Mouse (Mus musculus) cerebellum, adult 2 months (tissue): ENCODE results near the gene Igfbp7. TPM values are rescaled to one million over a fixed set of nuclear protein-coding genes. Genes with fewer than 3 reads are reported as not detected.

Source experiments
- DNase-seq, 2 experiments: peaks; one replicate each; pipeline ENCODE4 v3.0.0; 2021
- H3K27ac ChIP-seq: fragments of 200-500 bp; 2 replicates; pipeline ENCODE4 v1.5.1; 2012; ENCODE audit warnings: low read length, control low read depth, inconsistent platforms; ENCODE audit not compliant: insufficient read depth
- H3K27me3 ChIP-seq: fragments of 200-500 bp; 2 replicates; pipeline ENCODE4 v1.6.1; 2012; ENCODE audit warnings: inconsistent platforms, mild to moderate bottlenecking, low read length, moderate library complexity; ENCODE audit not compliant: control insufficient read depth, insufficient read depth
- H3K4me1 ChIP-seq: fragments of 200-500 bp; 2 replicates; pipeline ENCODE4 v1.6.1; 2011; ENCODE audit warnings: low read length; ENCODE audit not compliant: control insufficient read depth, insufficient read depth
- H3K4me3 ChIP-seq: fragments of 200-500 bp; replicated peaks from 2 replicates; pipeline ENCODE3; 2011; ENCODE audit warnings: mild to moderate bottlenecking, low read depth, low read length, control low read depth; ENCODE audit not compliant: insufficient read depth
- CTCF ChIP-seq: fragments of 200-500 bp; IDR thresholded peaks from 2 replicates; pipeline ENCODE4 v1.5.1; 2011; ENCODE audit warnings: low read depth, mild to moderate bottlenecking, control low read depth, low read length, moderate library complexity, borderline replicate concordance; ENCODE audit not compliant: insufficient read depth
- POLR2A ChIP-seq: fragments of 200-500 bp; IDR thresholded peaks from 2 replicates; pipeline ENCODE4 v1.6.1; 2011; ENCODE audit warnings: low read length, control low read depth, borderline replicate concordance; ENCODE audit not compliant: insufficient read depth
- WGBS: fragments of 180-500 bp; shearing (Covaris S2); methylation state at CpG from one replicate; pipeline ENCODE4 v1.1.7; 2018; 5-methylcytosine and 5-hydroxymethylcytosine counted together
- polyA plus RNA-seq: library from polyadenylated mRNA; depleted of rRNA; stranded (reverse); fragments of >200 nt; gene quantifications from 2 replicates; pipeline ENCODE4 v1.2.3, GENCODE M21; 2012

Gene Igfbp7
- polyA plus RNA-seq, 1 experiment = 82.5 TPM

GRCm38 (mm10) chr5:77372242-77372641 lies 35.6 kb downstream of the Igfbp7 start:
- Histone ChIP-seq H3K4me1 (no peaks in the 10 kb centered on the region), H3K4me3 (no peak overlapping the region), H3K27ac (no peak overlapping the region), H3K27me3 (no peaks in the 10 kb centered on the region)
- TF ChIP-seq CTCF (no peak), POLR2A (no peak)
- no peak for DNase-seq
- 69% methylated on average over 7 of the region's 7 CpGs for WGBS

DNA sequence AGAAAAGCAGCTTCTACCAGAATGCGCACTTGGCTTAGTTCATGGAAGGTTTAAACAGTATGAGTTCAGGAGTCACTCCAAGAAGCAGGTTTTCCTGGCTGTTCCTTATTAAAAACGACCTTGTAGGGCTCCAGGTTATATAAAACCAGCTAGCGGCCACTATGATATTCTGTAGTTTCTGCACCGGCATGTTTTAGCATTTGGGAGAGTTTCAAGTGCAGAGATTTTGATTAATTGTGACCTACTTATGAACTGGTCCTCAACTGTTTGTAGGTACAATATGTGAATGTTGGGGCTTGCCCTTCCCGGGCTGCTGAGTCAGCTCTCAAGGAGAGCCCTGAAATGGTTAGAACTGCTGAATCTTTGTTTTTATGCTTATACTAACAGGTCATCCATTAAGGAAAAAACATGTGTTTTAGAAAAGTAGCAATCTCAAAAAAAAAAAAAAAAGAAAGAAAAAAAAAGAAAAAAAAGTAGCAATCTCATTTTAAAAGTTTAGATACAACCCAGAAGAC lies 37.4 kb downstream of the Igfbp7 start:
- no peak for TF ChIP-seq CTCF
- TF ChIP-seq POLR2A = no peak
- WGBS = 66% methylated on average over 5 of the region's 5 CpGs
- Histone ChIP-seq H3K4me1 (no peaks in the 10 kb centered on the region), H3K27me3 (no peaks in the 10 kb centered on the region), H3K4me3 (no peak overlapping the region), H3K27ac (no peak overlapping the region)
- DNase-seq = no peak

DNA sequence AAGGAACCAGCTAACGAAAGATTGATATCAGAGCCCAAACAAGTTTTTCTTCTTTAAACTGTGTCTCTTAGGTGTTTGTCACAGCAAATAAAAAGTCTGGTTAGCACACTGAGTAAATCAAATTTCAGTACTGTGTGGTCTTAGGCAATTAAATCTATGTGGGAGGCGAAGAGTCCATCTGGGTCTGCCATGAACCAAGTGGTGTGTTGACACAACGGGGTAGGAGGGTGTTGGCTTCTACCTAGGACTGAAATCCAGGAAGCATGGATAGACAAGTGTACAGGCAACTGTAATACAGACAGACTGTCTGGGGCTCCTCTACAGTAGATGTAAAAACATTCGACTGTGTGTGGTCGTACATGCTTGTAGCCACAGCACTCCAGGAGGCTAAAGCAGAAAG lies 38.4 kb downstream of the Igfbp7 start:
- DNase-seq = no peak
- H3K27ac ChIP-seq = no peak overlapping the region
- 81% methylated on average over 5 of the region's 5 CpGs for WGBS
- H3K27me3 ChIP-seq = no peaks in the 10 kb centered on the region
- no peaks in the 10 kb centered on the region for H3K4me1 ChIP-seq
- TF ChIP-seq POLR2A (no peak), CTCF (no peak)
- no peak overlapping the region for H3K4me3 ChIP-seq

GRCm38 (mm10) chr5:77368194-77368593 lies 39.6 kb downstream of the Igfbp7 start:
- no peak for TF ChIP-seq POLR2A
- Histone ChIP-seq H3K27me3 (no peaks in the 10 kb centered on the region), H3K27ac (no peak overlapping the region), H3K4me3 (no peak overlapping the region), H3K4me1 (no peaks in the 10 kb centered on the region)
- 41% methylated on average over 7 of the region's 7 CpGs for WGBS
- DNase-seq = no peak

DNA sequence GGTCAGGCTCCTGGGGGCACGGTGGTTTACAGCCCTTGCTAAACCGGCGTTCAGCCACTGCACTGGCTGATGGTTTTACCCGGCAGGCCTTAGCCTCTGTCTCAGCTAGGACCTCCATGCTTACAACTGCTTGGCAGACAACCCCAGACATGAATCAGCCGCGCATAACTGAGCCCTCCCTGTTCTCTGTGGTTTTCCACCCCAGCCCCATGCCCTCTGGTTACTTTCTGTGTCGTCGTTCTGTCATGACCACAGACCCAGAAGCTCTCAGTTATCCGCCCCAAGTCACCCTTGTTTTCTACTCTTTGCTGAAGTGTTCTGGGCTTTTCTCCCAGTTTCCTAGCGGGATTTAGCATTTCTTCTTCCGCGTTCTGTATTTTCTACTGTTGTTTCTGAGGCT lies 40.2 kb downstream of the Igfbp7 start:
- H3K27ac ChIP-seq = no peak overlapping the region
- TF ChIP-seq CTCF (no peak), POLR2A (no peak)
- H3K4me1 ChIP-seq = no peaks in the 10 kb centered on the region
- H3K27me3 ChIP-seq = no peaks in the 10 kb centered on the region
- no peak overlapping the region for H3K4me3 ChIP-seq
- DNase-seq = no peak
- WGBS = 38% methylated on average over 12 of the region's 12 CpGs

- no peak for DNase-seq
- WGBS = 85% methylated on average over 1 of the region's 1 CpGs
- TF ChIP-seq POLR2A = no peak
- no peak for TF ChIP-seq CTCF
- no peak overlapping the region for H3K4me3 ChIP-seq
- H3K27ac ChIP-seq = no peak overlapping the region
- no peaks in the 10 kb centered on the region for H3K27me3 ChIP-seq
- no peaks in the 10 kb centered on the region for H3K4me1 ChIP-seq
Measured at GRCm38 (mm10) chr5:77367145-77367544, 40.7 kb downstream of the Igfbp7 start.

GRCm38 (mm10) chr5:77366313-77366712 lies 41.5 kb downstream of the Igfbp7 start:
- no peaks in the 10 kb centered on the region for H3K4me1 ChIP-seq
- no peak for TF ChIP-seq CTCF
- TF ChIP-seq POLR2A = no peak
- no peaks in the 10 kb centered on the region for H3K27me3 ChIP-seq
- WGBS = 36% methylated on average over 8 of the region's 8 CpGs
- no peak overlapping the region for H3K4me3 ChIP-seq
- no peak overlapping the region for H3K27ac ChIP-seq
- DNase-seq = no peak

DNA sequence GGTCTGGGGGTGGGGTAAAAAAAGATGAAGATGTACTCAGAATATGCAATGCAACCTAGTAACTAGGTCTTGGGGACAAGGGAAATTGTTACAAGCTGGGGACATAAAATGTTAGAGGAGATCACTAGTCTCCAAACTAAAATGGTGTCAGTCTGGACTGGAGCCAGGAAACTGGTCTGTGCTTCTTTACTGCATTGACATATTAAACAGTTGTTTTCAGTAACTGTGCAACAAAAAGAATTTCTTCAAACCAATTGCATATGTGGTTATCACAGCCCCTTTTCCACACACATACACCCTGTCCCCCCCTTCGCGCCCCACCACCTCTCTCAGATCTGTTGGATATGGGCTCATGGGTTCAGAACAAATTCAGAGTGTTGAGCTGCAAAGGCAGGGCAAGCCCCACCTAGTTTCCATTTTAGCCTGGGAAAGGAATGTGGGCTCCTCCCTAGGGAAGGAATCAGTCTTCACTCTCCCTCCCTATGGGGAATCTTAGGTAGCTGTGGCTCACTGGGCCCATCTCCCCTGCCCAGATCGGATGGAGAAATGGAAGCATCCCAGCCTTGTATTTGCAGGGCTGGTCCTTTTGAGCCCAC lies 43.3 kb downstream of the Igfbp7 start:
- Histone ChIP-seq H3K4me1 (no peaks in the 10 kb centered on the region), H3K27me3 (no peaks in the 10 kb centered on the region), H3K4me3 (no peak overlapping the region), H3K27ac (no peak overlapping the region)
- no peak for TF ChIP-seq POLR2A
- TF ChIP-seq CTCF = no peak
- WGBS = 97% methylated on average over 3 of the region's 3 CpGs
- no peak for DNase-seq
